Mouse (Mus musculus) erythroblast, embryonic 14.5 days (primary cell): ENCODE data around the gene Ccer1.

Experiments used
- GATA1 ChIP-seq: IDR thresholded peaks from 2 replicates; pipeline ENCODE4 v1.6.1; 2012; ENCODE audit warnings: low read length, inconsistent platforms, mixed read lengths
- TAL1 ChIP-seq: IDR thresholded peaks from 3 replicates; pipeline ENCODE4 v1.6.1; 2012; ENCODE audit warnings: low read length, inconsistent platforms, mixed read lengths

GRCm38 (mm10) chr10:97689425-97689824 lies 3.4 kb upstream of the Ccer1 start:
- TF ChIP-seq GATA1 (no peak), TAL1 (no peak)
